Mouse (Mus musculus) liver, postnatal 0 days (tissue): Measurements from ENCODE around the gene Trp53i11.

Experiments
- CTCF ChIP-seq: sonication (generic); IDR thresholded peaks from 2 replicates; pipeline ENCODE4 v1.5.1; 2016; ENCODE audit warnings: antibody characterized with exemption, low read depth
- EP300 ChIP-seq: IDR thresholded peaks from 2 replicates; pipeline ENCODE4 v1.6.1; 2016; ENCODE audit warnings: antibody characterized with exemption, low read depth, mild to moderate bottlenecking

GRCm38 (mm10) chr2:93163750-93164335 lies 23.5 kb upstream of the Trp53i11 start:
- TF ChIP-seq EP300 (no peak), CTCF (no peak)
